Mouse (Mus musculus): Measurements from ENCODE around the gene Casq2. TPM values are rescaled to one million over a fixed set of nuclear protein-coding genes. Genes with fewer than 3 reads are reported as not detected.

Casq2 gene
- total and polyA plus RNA-seq, 3 experiments: 0.11 TPM; not detected in 2

DNA sequence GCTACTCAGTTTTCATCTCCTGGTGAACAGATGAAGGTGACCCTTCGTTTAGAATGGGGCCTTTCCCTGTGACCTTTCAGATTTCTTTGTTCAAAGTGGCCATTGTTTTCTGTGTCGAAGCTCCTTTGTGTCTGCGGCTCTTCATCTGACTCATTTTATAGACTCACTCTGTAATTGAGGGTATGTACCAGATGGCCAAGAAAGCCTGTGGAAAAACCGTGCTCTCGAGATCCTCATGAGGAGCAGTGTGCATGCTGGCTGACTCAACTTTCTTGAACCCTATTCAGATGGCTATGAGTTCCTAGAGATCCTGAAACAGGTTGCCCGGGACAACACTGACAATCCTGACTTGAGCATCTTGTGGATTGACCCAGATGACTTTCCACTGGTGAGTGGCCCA is 55.7 kb downstream of the Casq2 start:
- H3K4me3 ChIP-seq (ENCODE audit: low read depth, low read length): no peak overlapping the region
- no peaks in the 10 kb centered on the region for H3K9me3 ChIP-seq (replicated peaks)
- TF ChIP-seq POLR2AphosphoS5 (IDR thresholded peaks at IDR 0.05; ENCODE audit: insufficient replicate concordance, low read depth, low read length) (no peak), TAL1 (conservative IDR thresholded peaks at IDR 0.05; ENCODE audit: low read depth, low read length) (no peak), GATA1 (IDR thresholded peaks at IDR 0.05; ENCODE audit: borderline replicate concordance, low read length) (no peak), CTCF (IDR thresholded peaks at IDR 0.05; ENCODE audit: low read depth, low read length) (no peak), GATA2 (IDR thresholded peaks at IDR 0.05; ENCODE audit: borderline replicate concordance, low read depth, low read length) (no peak)
- no peak for ATAC-seq (ENCODE audit: extremely low read depth, insufficient number of reproducible peaks, low FRiP score, poor library complexity, severe bottlenecking)
- H3K27me3 ChIP-seq (ENCODE audit: insufficient read depth, low read length): peaks cover 31% of the 10 kb centered on the region
- H3K36me3 ChIP-seq (replicated peaks): no peaks in the 10 kb centered on the region
- no peak for DNase-seq (ENCODE audit: low spot score)
- H3K4me1 ChIP-seq (ENCODE audit: insufficient read depth, low read depth, low read length): no peaks in the 10 kb centered on the region

DNA sequence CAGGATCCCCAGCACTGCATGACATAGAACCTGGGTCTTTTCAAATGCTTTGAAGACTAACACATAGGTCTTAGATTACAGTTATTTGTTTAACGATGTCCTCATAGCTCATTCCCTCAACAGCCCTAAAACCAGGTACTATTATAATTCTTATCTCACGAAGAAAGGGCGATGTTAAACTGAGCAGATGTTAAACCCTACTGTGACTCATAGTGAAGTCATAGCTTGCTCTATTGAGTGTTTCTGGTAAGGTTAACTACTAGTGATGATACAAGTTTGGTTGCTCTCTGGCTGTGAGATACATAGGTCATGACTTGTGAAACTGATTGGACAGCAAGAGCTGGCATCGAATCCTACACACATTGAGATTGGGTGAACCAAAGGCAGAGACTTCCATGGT is 56.7 kb downstream of the Casq2 start:
- Histone ChIP-seq H3K9me3 (replicated peaks) (no peaks in the 10 kb centered on the region), H3K4me3 (ENCODE audit: low read depth, low read length) (no peak overlapping the region), H3K27me3 (ENCODE audit: insufficient read depth, low read length) (peaks cover 35% of the 10 kb centered on the region), H3K36me3 (replicated peaks) (no peaks in the 10 kb centered on the region), H3K4me1 (ENCODE audit: insufficient read depth, low read depth, low read length) (no peaks in the 10 kb centered on the region)
- DNase-seq (ENCODE audit: low spot score) (no peak), ATAC-seq (ENCODE audit: extremely low read depth, insufficient number of reproducible peaks, low FRiP score, poor library complexity, severe bottlenecking) (no peak)
- no peak for TF ChIP-seq POLR2AphosphoS5 (IDR thresholded peaks at IDR 0.05; ENCODE audit: insufficient replicate concordance, low read depth, low read length)
- TF ChIP-seq GATA1 (IDR thresholded peaks at IDR 0.05; ENCODE audit: borderline replicate concordance, low read length): no peak
- TF ChIP-seq CTCF (IDR thresholded peaks at IDR 0.05; ENCODE audit: low read depth, low read length): no peak
- TF ChIP-seq TAL1 (conservative IDR thresholded peaks at IDR 0.05; ENCODE audit: low read depth, low read length): no peak
- no peak for TF ChIP-seq GATA2 (IDR thresholded peaks at IDR 0.05; ENCODE audit: borderline replicate concordance, low read depth, low read length)

DNA sequence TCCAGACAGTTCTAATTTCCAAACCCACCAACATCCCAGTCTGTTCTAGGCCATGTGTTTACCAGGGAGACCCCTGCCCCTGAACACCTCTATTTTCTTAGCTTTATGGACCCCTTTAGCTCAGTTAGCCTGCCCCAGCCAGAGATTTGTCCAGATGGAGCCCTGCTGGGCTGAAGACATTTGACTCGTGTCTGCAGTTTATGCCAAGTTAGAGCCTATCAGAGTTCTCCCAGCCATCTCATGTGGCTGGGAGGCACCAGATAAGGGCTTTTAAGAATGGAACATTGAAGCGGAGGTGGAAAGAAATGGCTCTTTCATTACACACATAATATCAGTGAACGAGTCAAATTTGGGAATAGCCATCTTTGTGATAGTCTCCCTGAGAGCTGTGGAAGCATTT is 57.3 kb downstream of the Casq2 start:
- H3K4me3 ChIP-seq (ENCODE audit: low read depth, low read length): no peak overlapping the region

DNA sequence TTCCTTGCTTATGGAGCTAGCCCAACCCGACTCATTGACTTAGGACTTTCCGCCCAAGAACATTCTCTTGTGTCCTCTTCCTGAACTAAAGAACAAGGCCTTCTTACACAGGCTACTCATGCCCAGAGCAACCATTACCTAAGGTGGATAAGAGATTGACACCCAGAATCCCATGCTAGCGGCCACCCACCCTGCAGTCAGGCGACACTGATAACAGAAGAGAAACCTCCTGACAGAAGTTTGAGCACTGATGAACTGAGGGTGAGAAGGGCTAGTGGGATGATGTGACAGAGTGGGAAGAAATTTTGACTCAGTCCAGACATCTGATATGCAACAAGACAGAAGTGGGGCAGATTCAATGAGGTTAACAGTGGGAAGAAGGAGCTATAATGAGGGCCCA is 58.2 kb downstream of the Casq2 start:
- no peak for TF ChIP-seq POLR2AphosphoS5 (IDR thresholded peaks at IDR 0.05; ENCODE audit: insufficient replicate concordance, low read depth, low read length)
- no peak for TF ChIP-seq TAL1 (conservative IDR thresholded peaks at IDR 0.05; ENCODE audit: low read depth, low read length)
- TF ChIP-seq GATA2 (IDR thresholded peaks at IDR 0.05; ENCODE audit: borderline replicate concordance, low read depth, low read length): no peak
- TF ChIP-seq GATA1 (IDR thresholded peaks at IDR 0.05; ENCODE audit: borderline replicate concordance, low read length): no peak
- TF ChIP-seq CTCF (IDR thresholded peaks at IDR 0.05; ENCODE audit: low read depth, low read length): no peak
- H3K9me3 ChIP-seq (replicated peaks): no peaks in the 10 kb centered on the region
- peaks cover 27% of the 10 kb centered on the region for H3K27me3 ChIP-seq (ENCODE audit: insufficient read depth, low read length)
- ATAC-seq (ENCODE audit: extremely low read depth, insufficient number of reproducible peaks, low FRiP score, poor library complexity, severe bottlenecking) (no peak), DNase-seq (ENCODE audit: low spot score) (no peak)
- no peak overlapping the region for H3K4me3 ChIP-seq (ENCODE audit: low read depth, low read length)
- H3K36me3 ChIP-seq (replicated peaks): no peaks in the 10 kb centered on the region
- no peaks in the 10 kb centered on the region for H3K4me1 ChIP-seq (ENCODE audit: insufficient read depth, low read depth, low read length)

More for the DNA sequence above, 57.3 kb downstream of the Casq2 start:
- peaks cover 33% of the 10 kb centered on the region for H3K27me3 ChIP-seq (ENCODE audit: insufficient read depth, low read length)
- H3K4me1 ChIP-seq (ENCODE audit: insufficient read depth, low read depth, low read length): no peaks in the 10 kb centered on the region
- no peaks in the 10 kb centered on the region for H3K9me3 ChIP-seq (replicated peaks)
- H3K36me3 ChIP-seq (replicated peaks): no peaks in the 10 kb centered on the region
- ATAC-seq (ENCODE audit: extremely low read depth, insufficient number of reproducible peaks, low FRiP score, poor library complexity, severe bottlenecking): no peak
- TF ChIP-seq CTCF (IDR thresholded peaks at IDR 0.05; ENCODE audit: low read depth, low read length): no peak
- no peak for TF ChIP-seq TAL1 (conservative IDR thresholded peaks at IDR 0.05; ENCODE audit: low read depth, low read length)
- no peak for TF ChIP-seq GATA2 (IDR thresholded peaks at IDR 0.05; ENCODE audit: borderline replicate concordance, low read depth, low read length)
- no peak for TF ChIP-seq POLR2AphosphoS5 (IDR thresholded peaks at IDR 0.05; ENCODE audit: insufficient replicate concordance, low read depth, low read length)
- TF ChIP-seq GATA1 (IDR thresholded peaks at IDR 0.05; ENCODE audit: borderline replicate concordance, low read length): no peak
- no peak for DNase-seq (ENCODE audit: low spot score)

DNA sequence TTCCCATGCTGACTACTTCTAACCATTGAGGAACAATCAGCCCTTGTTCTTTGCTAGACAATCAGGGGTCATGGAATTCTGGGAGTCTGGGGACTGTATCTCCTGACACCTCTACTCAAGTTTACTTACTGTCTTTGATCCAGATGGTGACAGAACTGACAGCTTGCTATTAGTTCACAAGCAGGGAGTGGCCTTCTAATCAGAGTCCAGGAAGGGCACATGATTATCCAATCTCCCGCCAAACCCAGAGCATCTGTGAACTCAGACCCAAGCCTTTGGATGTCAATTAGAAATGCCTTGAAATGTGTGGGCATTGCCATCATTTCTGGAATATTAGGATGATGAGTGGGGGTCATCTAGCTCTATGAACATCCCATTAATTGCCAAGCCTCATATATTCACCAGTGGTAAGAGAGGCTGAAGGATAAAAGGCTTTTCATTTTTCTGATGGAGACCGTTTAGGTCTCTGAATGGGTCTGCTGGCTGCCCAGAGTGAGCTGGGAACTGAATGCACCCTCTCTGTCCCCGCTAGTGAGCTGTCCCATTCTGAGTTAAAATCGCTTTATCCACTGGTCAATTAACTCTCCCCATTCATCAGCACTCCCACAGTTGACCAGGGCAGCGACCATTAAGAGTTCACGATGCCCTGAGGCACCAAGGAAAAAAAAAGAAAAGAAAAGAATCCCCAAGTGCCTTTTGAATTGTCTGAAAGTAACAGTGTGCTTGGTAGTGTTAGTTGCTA is 59.6 kb downstream of the Casq2 start:
- ATAC-seq (ENCODE audit: extremely low read depth, insufficient number of reproducible peaks, low FRiP score, poor library complexity, severe bottlenecking) (no peak), DNase-seq (ENCODE audit: low spot score) (no peak)
- no peak for TF ChIP-seq CTCF (IDR thresholded peaks at IDR 0.05; ENCODE audit: low read depth, low read length)
- TF ChIP-seq TAL1 (conservative IDR thresholded peaks at IDR 0.05; ENCODE audit: low read depth, low read length): no peak
- TF ChIP-seq GATA1 (IDR thresholded peaks at IDR 0.05; ENCODE audit: borderline replicate concordance, low read length): no peak
- no peak for TF ChIP-seq POLR2AphosphoS5 (IDR thresholded peaks at IDR 0.05; ENCODE audit: insufficient replicate concordance, low read depth, low read length)
- no peak for TF ChIP-seq GATA2 (IDR thresholded peaks at IDR 0.05; ENCODE audit: borderline replicate concordance, low read depth, low read length)
- H3K27me3 ChIP-seq (ENCODE audit: insufficient read depth, low read length): peaks cover 22% of the 10 kb centered on the region
- no peaks in the 10 kb centered on the region for H3K4me1 ChIP-seq (ENCODE audit: insufficient read depth, low read depth, low read length)
- no peaks in the 10 kb centered on the region for H3K9me3 ChIP-seq (replicated peaks)
- no peaks in the 10 kb centered on the region for H3K36me3 ChIP-seq (replicated peaks)
- H3K4me3 ChIP-seq (ENCODE audit: low read depth, low read length): no peak overlapping the region

DNA sequence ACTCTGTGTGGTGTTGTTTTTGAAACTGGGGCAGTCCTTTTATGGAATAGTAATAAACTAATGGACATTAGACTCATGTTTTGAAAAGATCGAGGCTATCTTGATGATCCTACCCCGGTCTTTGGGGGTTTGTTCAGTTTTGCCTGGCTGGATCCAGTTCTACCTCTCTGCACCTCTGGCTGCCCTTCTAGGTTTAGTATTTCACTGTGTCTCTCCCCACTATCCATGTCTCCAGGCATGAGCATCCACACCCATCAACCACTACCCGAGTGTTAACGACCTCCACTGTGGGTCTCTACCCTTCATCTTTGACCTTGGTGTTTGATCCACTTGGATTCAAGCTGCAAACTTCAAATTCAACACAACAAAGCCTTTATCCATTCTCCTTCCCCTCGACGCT is 60.2 kb downstream of the Casq2 start:
- H3K4me1 ChIP-seq (ENCODE audit: insufficient read depth, low read depth, low read length): no peaks in the 10 kb centered on the region
- H3K9me3 ChIP-seq (replicated peaks): no peaks in the 10 kb centered on the region
- peaks cover 20% of the 10 kb centered on the region for H3K27me3 ChIP-seq (ENCODE audit: insufficient read depth, low read length)
- H3K4me3 ChIP-seq (ENCODE audit: low read depth, low read length): no peak overlapping the region
- no peaks in the 10 kb centered on the region for H3K36me3 ChIP-seq (replicated peaks)
- no peak for TF ChIP-seq TAL1 (conservative IDR thresholded peaks at IDR 0.05; ENCODE audit: low read depth, low read length)
- TF ChIP-seq POLR2AphosphoS5 (IDR thresholded peaks at IDR 0.05; ENCODE audit: insufficient replicate concordance, low read depth, low read length): no peak
- no peak for TF ChIP-seq GATA2 (IDR thresholded peaks at IDR 0.05; ENCODE audit: borderline replicate concordance, low read depth, low read length)
- TF ChIP-seq GATA1 (IDR thresholded peaks at IDR 0.05; ENCODE audit: borderline replicate concordance, low read length): no peak
- TF ChIP-seq CTCF (IDR thresholded peaks at IDR 0.05; ENCODE audit: low read depth, low read length): no peak
- DNase-seq (ENCODE audit: low spot score) (no peak), ATAC-seq (ENCODE audit: extremely low read depth, insufficient number of reproducible peaks, low FRiP score, poor library complexity, severe bottlenecking) (no peak)
